Mouse (Mus musculus) CH12.LX (cell line): ENCODE results near the gene Fan1. TPM values are rescaled to one million over a fixed set of nuclear protein-coding genes. Genes with fewer than 3 reads are reported as not detected.

Source experiments
- DNase-seq: peaks from one replicate; pipeline ENCODE4 v3.0.0-alpha.2; 2013; ENCODE audit errors: extremely low read depth
- H3K27ac ChIP-seq: 2 replicates; pipeline ENCODE4 v1.5.1; 2012; ENCODE audit warnings: low read depth, mild to moderate bottlenecking, control low read depth, moderate library complexity; ENCODE audit not compliant: insufficient read depth
- H3K27me3 ChIP-seq: replicated peaks from 2 replicates; pipeline ENCODE3; 2012; ENCODE audit warnings: inconsistent platforms
- H3K36me3 ChIP-seq, 2 experiments: replicated peaks in 1 of 2; 2 replicates each; pipeline versions ENCODE3 to v1.6.1; 2012; ENCODE audit warnings: inconsistent platforms in 1 of 2, low read length in 1 of 2, mild to moderate bottlenecking in 1 of 2, mixed read lengths in 1 of 2, moderate library complexity in 1 of 2; ENCODE audit not compliant: control insufficient read depth in 1 of 2, insufficient read depth in 1 of 2
- H3K4me1 ChIP-seq, 2 experiments: 2 replicates each; pipeline ENCODE4 v1.6.1; 2012; ENCODE audit warnings: inconsistent platforms in 1 of 2, moderate library complexity in 1 of 2; ENCODE audit not compliant: insufficient read depth in 2 of 2, control insufficient read depth in 1 of 2
- H3K4me2 ChIP-seq: 2 replicates; pipeline ENCODE4 v1.6.1; 2012; ENCODE audit warnings: low read depth, mild to moderate bottlenecking, control low read depth; ENCODE audit not compliant: poor library complexity, insufficient read depth, severe bottlenecking
- H3K4me3 ChIP-seq, 3 experiments: fragments of 150-350 bp in 1 of 3; sonication (generic) in 1 of 3; replicated peaks in 1 of 3; 2 replicates each; pipeline versions ENCODE3 to v1.5.1; 2011 to 2012; ENCODE audit warnings: low read depth in 2 of 3, low read length in 2 of 3, mild to moderate bottlenecking in 2 of 3, moderate library complexity in 2 of 3, control low read depth in 1 of 3, improper control_type of control experiment in 1 of 3, inconsistent platforms in 1 of 3, mixed read lengths in 1 of 3; ENCODE audit not compliant: poor library complexity in 1 of 3
- H3K79me2 ChIP-seq: replicated peaks from 2 replicates; pipeline ENCODE4 v1.6.1; 2012; ENCODE audit warnings: mild to moderate bottlenecking, moderate library complexity; ENCODE audit not compliant: control insufficient read depth, poor library complexity, insufficient read depth, severe bottlenecking; ENCODE audit errors: extremely low read depth
- H3K9ac ChIP-seq: 2 replicates; pipeline ENCODE4 v1.6.1; 2012; ENCODE audit warnings: low read depth, mild to moderate bottlenecking, control low read depth, moderate library complexity; ENCODE audit not compliant: insufficient read depth
- H3K9me3 ChIP-seq: replicated peaks from 2 replicates; pipeline ENCODE3; 2012; ENCODE audit warnings: low read length, inconsistent platforms, mixed read lengths
- BHLHE40 ChIP-seq: IDR thresholded peaks from 2 replicates; pipeline ENCODE4 v1.6.1; 2011; ENCODE audit warnings: mild to moderate bottlenecking, low read depth, low read length, improper control_type of control experiment
- CTCF ChIP-seq, 2 experiments: IDR thresholded peaks in 1 of 2; conservative IDR thresholded peaks in 1 of 2; 2 replicates each; pipeline ENCODE4 v1.5.1; 2011 to 2012; ENCODE audit warnings: low read depth in 2 of 2, low read length in 2 of 2, improper control_type of control experiment in 1 of 2, inconsistent platforms in 1 of 2, mild to moderate bottlenecking in 1 of 2, moderate library complexity in 1 of 2
- E2F4 ChIP-seq: IDR thresholded peaks from 2 replicates; pipeline ENCODE4 v1.6.1; 2011; ENCODE audit warnings: low read depth, low read length, improper control_type of control experiment; ENCODE audit not compliant: insufficient replicate concordance
- ELF1 ChIP-seq: IDR thresholded peaks from 2 replicates; pipeline ENCODE4 v1.6.1; 2014; ENCODE audit warnings: low read depth, mild to moderate bottlenecking, inconsistent platforms, low read length, improper control_type of control experiment
- GABPA ChIP-seq: IDR thresholded peaks from 2 replicates; pipeline ENCODE4 v1.6.1; 2012; ENCODE audit warnings: low read depth, low read length, improper control_type of control experiment, inconsistent platforms; ENCODE audit not compliant: insufficient replicate concordance
- HCFC1 ChIP-seq: IDR thresholded peaks from 2 replicates; pipeline ENCODE4 v1.6.1; 2012; ENCODE audit warnings: low read depth, mild to moderate bottlenecking, inconsistent platforms, low read length, improper control_type of control experiment
- IRF4 ChIP-seq: IDR thresholded peaks from 2 replicates; pipeline ENCODE4 v1.6.1; 2014; ENCODE audit warnings: low read depth, mild to moderate bottlenecking, inconsistent platforms, low read length, improper control_type of control experiment
- JUN ChIP-seq: IDR thresholded peaks from 2 replicates; pipeline ENCODE4 v1.6.1; 2011; ENCODE audit warnings: low read depth, mild to moderate bottlenecking, low read length, improper control_type of control experiment, moderate library complexity; ENCODE audit not compliant: insufficient read depth
- JUND ChIP-seq: conservative IDR thresholded peaks from 2 replicates; pipeline ENCODE4 v1.6.1; 2011; ENCODE audit warnings: low read depth, low read length, improper control_type of control experiment
- MAFK ChIP-seq: IDR thresholded peaks from 2 replicates; pipeline ENCODE4 v1.6.1; 2011; ENCODE audit warnings: low read length, improper control_type of control experiment; ENCODE audit not compliant: insufficient replicate concordance
- MAX ChIP-seq: IDR thresholded peaks from 2 replicates; pipeline ENCODE4 v1.6.1; 2011; ENCODE audit warnings: low read length, improper control_type of control experiment
- MEF2A ChIP-seq: IDR thresholded peaks from 2 replicates; pipeline ENCODE4 v1.6.1; 2014; ENCODE audit warnings: low read depth, mild to moderate bottlenecking, inconsistent platforms, low read length, improper control_type of control experiment, borderline replicate concordance
- MXI1 ChIP-seq: IDR thresholded peaks from 2 replicates; pipeline ENCODE4 v1.6.1; 2011; ENCODE audit warnings: mild to moderate bottlenecking, low read depth, low read length, improper control_type of control experiment
- MYC ChIP-seq: IDR thresholded peaks from 2 replicates; pipeline ENCODE4 v1.6.1; 2011; ENCODE audit warnings: low read depth, mild to moderate bottlenecking, improper control_type of control experiment, low read length
- NELFE ChIP-seq: IDR thresholded peaks from 2 replicates; pipeline ENCODE4 v1.6.1; 2011; ENCODE audit warnings: low read depth, low read length, improper control_type of control experiment
- NRF1 ChIP-seq: IDR thresholded peaks from 2 replicates; pipeline ENCODE4 v1.6.1; 2014; ENCODE audit warnings: low read depth, mild to moderate bottlenecking, inconsistent platforms, low read length, improper control_type of control experiment, moderate library complexity
- PAX5 ChIP-seq: IDR thresholded peaks from 2 replicates; pipeline ENCODE4 v1.6.1; 2012; ENCODE audit warnings: low read length, inconsistent platforms, mixed read lengths
- POLR2A ChIP-seq: IDR thresholded peaks from 2 replicates; pipeline ENCODE4 v1.6.1; 2011; ENCODE audit warnings: low read depth, mild to moderate bottlenecking, improper control_type of control experiment, low read length
- POLR2AphosphoS2 ChIP-seq: IDR thresholded peaks from 2 replicates; pipeline ENCODE4 v1.6.1; 2011; ENCODE audit warnings: low read depth, low read length, improper control_type of control experiment
- SIN3A ChIP-seq: IDR thresholded peaks from 2 replicates; pipeline ENCODE4 v1.6.1; 2012; ENCODE audit warnings: low read length, improper control_type of control experiment, inconsistent platforms
- TBP ChIP-seq: conservative IDR thresholded peaks from 2 replicates; pipeline ENCODE4 v1.6.1; 2011; ENCODE audit warnings: low read depth, low read length, improper control_type of control experiment
- TCF12 ChIP-seq: IDR thresholded peaks from 2 replicates; pipeline ENCODE4 v1.6.1; 2014; ENCODE audit warnings: low read depth, mild to moderate bottlenecking, inconsistent platforms, low read length, improper control_type of control experiment
- UBTF ChIP-seq: IDR thresholded peaks from 2 replicates; pipeline ENCODE4 v1.6.1; 2012; ENCODE audit warnings: low read depth, mild to moderate bottlenecking, inconsistent platforms, low read length, improper control_type of control experiment, moderate library complexity
- ZMIZ1 ChIP-seq: IDR thresholded peaks from 2 replicates; pipeline ENCODE4 v1.6.1; 2012; ENCODE audit warnings: low read depth, mild to moderate bottlenecking, inconsistent platforms, low read length, improper control_type of control experiment
- ZNF384 ChIP-seq: IDR thresholded peaks from 2 replicates; pipeline ENCODE4 v1.6.1; 2012; ENCODE audit warnings: low read depth, low read length, improper control_type of control experiment, inconsistent platforms
- dilution Hi-C: fragments of 300-500 bp; cut with MboI; formaldehyde crosslinking; loops from 2 replicates; pipeline ENCODE4 v1.14.3; 2020; ENCODE audit warnings: low sequenced_read_pairs; ENCODE audit not compliant: extremely low pct_unique_long_range_greater_than_20kb, extremely low pct_ligation_motif_present
- in situ Hi-C: fragments of 300-500 bp; cut with MboI; formaldehyde crosslinking; loops from 3 replicates; pipeline ENCODE4 v1.14.3; 2019; ENCODE audit warnings: low sequenced_read_pairs, low pct_ligation_motif_present, low pct_unique_long_range_greater_than_20kb, mixed read lengths
- polyA plus RNA-seq: library from polyadenylated mRNA; unstranded; fragments of >175 nt; gene quantifications from 2 replicates; pipeline ENCODE4 v1.2.1, GENCODE M21; 2012; ENCODE audit warnings: low read depth; ENCODE audit not compliant: insufficient read length
- total RNA-seq, 2 experiments: library from RNA; depleted of rRNA; stranded (reverse); fragments of 300-350 nt in 1 of 2; fragments of >200 nt in 1 of 2; gene quantifications; 2 replicates each; pipeline ENCODE4 v1.2.3; 2012 to 2014

Fan1 gene
- total RNA-seq (2012; rRNA removed): 4.6 and 5.2 TPM in 2 replicates
- 2.3 and 2.6 TPM in 2 replicates for total RNA-seq (2014; rRNA removed)
- polyA plus RNA-seq: 3.0 and 3.6 TPM in 2 replicates

DNA sequence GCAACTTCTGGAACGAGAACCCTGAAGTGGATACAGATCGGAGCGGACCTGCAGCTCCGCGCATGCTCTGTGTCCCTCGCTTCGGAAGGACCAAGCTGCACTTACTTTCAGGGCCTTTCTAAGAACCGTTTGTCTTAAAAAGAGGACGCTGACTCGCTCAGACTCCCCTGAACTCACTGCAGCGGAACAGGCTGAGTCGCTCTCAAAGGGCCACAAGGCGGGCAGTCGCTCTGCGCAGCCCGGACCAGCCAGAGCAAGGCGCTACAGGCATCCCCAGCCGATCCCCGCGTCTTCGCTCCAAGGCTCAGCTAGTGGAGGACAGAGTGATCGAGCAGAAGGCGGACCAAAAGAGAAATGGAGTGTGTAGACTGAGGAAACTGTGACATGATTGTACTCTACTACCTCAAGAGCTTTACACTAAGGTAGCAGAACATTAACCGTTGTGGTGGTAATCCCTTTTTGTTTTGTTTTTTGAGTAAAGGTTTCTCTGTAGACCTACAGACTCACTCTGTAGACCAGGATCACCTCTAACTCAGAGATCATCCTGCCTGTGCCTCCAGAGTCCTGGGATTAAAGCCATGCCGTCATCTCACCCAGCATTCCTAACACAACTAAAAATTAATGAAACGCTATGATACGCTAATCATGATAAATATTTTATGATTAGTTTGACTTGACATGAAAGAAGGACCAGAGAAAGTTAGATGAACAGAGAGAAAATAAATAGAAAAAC, at the start of gene Fan1:
TSS of gene Fan1 (minus strand) at position 266 of the 733 bp plus-strand sequence.
- peak within 1 kb of the TSS; percentile 64 to 73 (median 70) for H3K4me3 ChIP-seq
- in situ Hi-C loops (no loop called here), dilution Hi-C loops (no loop called here)
- peak within 1 kb of the TSS; percentile 86 for H3K27ac ChIP-seq
- H3K4me2 ChIP-seq: peak within 1 kb of the TSS; percentile 97
- H3K4me1 ChIP-seq: peaks cover 0 to 10% of the 10 kb centered on the region in 2 experiments; a peak in 2 of 4 replicates
- H3K27me3 ChIP-seq: no peaks in the 10 kb centered on the region
- DNase-seq: peak; percentile 83
- TF ChIP-seq TCF12 (peak; percentile 55; the same call in 1 of the 2 replicates), MEF2A (peak; percentile 58; the same call in 1 of the 2 replicates), MAX (no peak), BHLHE40 (no peak), SIN3A (peak; percentile 93), POLR2AphosphoS2 (peak; percentile 47; the same call in 1 of the 2 replicates), MAFK (no peak), ZNF384 (no peak), IRF4 (no peak), HCFC1 (peak; percentile 87), PAX5 (no peak), MYC (no peak; the same call in 1 of the 2 replicates), JUN (no peak), NRF1 (peak; percentile 83), ZMIZ1 (0 out of 2 replicates have a peak, but pooled peaks have one; percentile 49), TBP (no peak; the same call in 1 of the 2 replicates), E2F4 (no peak), NELFE (peak; percentile 72; the same call in 1 of the 2 replicates), ELF1 (peak; percentile 61), GABPA (no peak; the same call in 1 of the 2 replicates), MXI1 (peak; percentile 68; the same call in 1 of the 2 replicates), CTCF (conservative IDR thresholded peaks at IDR 0.05 in 1 of 2, IDR thresholded peaks at IDR 0.05 in 1 of 2; ENCODE audit: low read depth in 2 of 2, low read length in 2 of 2) (no peak), POLR2A (peak; percentile 81), JUND (no peak), UBTF (no peak)
- H3K36me3 ChIP-seq: peaks cover 26 to 71% of the 10 kb centered on the region in 2 experiments
- no peaks in the 10 kb centered on the region for H3K79me2 ChIP-seq
- peak within 1 kb of the TSS; percentile 67 for H3K9ac ChIP-seq
- H3K9me3 ChIP-seq: no peaks in the 10 kb centered on the region
